Mouse (Mus musculus) gastrocnemius, adult 8-10 months (tissue): ENCODE data around the gene Rnf150. TPM values are rescaled to one million over a fixed set of nuclear protein-coding genes. Genes with fewer than 3 reads are reported as not detected.

Experiments used
- DNase-seq, 2 experiments: peaks; one replicate each; pipeline ENCODE4 v3.0.0; 2022; ENCODE audit warnings: low spot score in 2 of 2
- total RNA-seq, 4 experiments: library from RNA; stranded (reverse); gene quantifications; 2 replicates each; pipeline ENCODE4 v1.2.4; 2022

Rnf150 gene
- total RNA-seq, result 10 to 100 TPM; 35.8 to 50.2 (median 41.7) TPM

DNA sequence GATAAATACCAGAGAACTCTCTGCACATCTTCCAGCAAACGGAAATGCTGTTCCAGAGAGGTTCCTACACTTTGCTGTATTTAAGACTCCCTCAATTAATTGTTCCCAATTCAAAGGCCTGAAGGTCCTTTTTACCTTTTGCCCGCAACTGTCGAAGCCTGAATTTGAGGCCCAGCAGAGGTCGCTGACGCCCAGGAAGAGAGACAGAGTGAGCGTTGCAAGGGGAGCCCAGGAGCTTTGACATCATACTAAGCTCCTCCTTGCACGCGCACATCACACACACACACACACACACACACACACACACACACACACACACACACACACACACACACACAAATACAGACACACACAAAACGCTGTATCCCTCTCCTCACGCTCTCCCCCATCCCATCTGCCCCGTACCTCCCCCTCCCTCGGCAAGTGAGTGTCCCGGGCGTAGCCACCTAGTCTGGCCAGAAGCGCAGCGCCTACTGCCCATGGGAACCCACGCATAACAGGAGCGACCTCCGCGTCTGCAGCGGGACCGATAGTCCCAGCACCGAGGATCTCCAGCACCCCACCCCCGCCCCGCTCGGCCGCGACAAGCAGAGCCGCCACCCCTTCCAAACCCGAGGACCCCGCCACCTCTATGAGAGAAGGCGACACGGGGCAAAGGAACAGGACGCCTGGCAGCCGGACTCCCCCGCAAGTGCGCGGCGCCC, at the start of gene Rnf150:
Rnf150 (plus strand) TSS at position 316 of the 704 bp plus-strand sequence.
- peak; percentile 68 to 76 for DNase-seq

DNA sequence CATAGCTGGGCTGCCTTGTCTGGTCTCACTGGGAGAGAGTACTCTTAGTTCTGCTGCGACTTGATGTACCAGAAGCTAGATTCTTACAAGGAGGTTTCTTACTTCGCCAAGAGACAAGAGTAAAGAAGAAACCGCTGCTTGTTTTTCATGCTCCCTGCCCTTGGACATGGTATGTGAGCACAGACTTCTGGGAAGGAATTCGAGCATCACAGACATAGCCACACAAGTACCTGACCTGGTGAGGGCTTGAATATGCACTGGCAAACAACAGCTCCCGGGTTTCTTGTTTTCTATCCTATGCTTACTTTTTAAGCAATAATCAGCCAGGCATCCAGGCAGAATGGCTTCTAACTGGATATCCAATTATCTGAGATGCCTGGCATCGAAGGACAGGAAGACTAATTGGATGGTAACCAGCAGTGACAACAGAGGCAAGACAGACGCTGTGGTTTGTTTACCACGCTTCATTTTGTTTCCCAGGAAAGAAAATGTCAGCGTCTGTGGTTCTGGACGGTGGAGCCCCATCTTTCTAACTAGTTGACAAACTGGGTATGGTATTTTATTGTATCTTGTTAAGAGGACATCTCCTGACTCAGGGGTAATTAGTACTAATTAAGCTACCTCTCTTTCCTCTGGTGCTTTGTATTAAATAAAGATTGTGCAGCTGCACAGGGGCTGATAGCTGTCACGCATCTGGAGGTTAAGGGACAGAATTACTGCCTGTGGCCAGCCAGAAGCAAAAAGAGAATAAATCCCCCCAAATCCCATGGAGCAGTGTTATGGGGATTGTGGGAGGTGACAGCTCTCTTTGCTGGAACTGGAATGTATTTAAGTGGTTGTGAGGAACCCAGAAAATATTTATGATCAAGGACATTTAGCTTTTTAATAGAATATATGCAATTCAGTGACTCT, 36.8 kb upstream of the Rnf150 start:
- no peak for DNase-seq

DNA sequence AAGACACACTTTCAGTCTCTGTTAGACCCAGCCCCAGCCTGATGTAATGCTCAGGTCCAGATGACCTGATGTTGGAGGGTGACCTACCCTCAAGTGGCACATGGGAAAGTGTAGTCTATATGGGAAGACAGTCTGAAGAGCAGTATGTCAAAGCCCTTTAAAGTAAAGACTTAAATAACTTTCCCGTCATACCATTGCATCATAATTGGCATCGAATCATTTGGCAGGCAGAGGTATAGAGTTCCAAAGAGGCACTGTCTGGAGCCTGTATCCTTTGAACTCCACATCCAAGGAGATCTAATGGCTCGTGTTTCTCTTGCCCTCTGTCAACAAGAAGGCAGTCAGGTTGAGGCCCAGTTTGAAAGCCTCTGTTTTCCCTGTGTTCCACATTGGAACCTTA, 22.7 kb upstream of the Rnf150 start:
- no peak for DNase-seq

DNA sequence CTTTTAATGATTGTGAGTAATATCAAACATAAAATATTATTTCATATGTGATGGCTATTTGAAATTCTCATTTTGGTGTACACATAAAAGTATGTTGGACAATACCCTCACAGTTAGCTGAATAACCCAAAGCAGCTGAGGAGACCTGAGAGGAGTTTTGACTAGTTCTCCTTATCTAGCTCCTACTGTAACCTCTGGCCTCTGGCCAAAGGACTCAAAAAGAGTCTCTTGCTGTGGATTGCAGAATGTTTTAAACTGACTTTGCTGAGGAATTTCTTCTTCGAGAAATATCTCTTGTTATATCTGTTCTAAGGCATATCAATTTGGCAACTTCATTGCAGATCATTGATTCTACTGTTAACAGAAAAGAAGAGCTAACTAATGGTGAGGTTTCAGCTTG, 22.2 kb upstream of the Rnf150 start:
- DNase-seq, result no peak

DNA sequence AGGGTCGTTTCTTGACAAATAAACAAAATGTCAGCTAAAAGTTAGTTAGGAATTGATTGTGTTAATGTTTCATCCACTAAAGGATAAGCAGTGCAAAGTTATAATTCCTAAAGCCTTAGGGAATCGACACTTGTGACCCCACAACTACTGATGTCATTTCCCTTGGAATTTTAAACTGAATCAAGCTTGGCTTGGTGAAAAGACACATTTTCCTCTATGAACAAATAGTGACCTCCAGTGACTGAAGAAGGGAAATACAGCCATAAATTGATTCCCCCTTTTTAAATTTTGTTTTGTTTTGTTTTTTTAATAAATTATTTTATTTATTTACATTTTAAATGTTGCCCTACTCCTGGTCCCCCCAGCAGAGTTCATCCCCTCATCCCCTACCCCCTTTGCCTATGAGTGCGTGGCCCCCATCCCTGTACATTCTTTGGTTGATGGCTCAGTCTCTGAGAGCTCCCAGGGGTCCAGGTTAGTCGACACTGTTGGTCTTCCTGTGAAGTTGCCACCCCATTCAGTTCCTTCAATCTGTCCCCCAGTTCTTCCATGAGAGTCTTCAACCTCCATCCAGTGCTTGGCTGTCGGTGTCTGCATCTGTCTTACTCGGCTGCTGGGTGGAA, 21.5 kb upstream of the Rnf150 start:
- no peak for DNase-seq

DNA sequence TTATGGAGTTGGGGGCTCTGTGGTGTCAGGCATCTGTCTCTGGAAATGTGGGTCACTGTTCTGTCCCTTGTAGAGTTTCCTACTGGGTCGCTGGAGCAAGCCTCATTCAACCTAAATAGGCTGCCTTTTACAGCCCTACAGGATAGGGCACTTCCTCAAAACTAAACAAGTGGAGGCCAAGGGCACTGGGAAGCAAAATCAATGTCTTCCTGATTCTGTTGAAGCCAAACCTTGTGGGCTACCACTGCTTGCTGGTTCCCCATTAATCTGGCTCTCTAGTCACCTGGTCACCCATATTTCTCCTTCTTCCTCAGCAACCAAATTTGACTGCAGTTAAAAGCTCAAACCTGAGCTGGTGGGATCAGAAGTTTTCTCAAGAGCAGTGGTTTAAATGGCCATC, 19.5 kb upstream of the Rnf150 start:
- DNase-seq, result no peak

DNA sequence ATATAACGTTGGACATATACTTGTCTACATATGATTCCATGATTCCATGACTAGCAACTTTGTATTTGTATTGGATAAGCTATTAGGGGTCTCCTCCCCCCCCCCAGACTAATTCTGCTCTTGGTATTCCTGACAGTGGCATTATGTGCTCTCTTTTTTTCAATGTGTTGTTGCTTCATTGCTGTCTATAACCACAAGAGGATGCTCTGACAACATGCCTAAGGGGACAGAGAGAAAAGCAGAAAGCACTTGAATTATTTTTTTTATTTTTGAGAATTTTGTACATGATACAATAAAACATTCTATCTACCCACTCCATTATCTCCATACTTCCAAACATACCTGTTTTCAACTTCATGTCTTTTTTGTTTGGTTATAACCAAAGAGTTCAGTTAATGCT, 18.7 kb upstream of the Rnf150 start:
- DNase-seq, result no peak

DNA sequence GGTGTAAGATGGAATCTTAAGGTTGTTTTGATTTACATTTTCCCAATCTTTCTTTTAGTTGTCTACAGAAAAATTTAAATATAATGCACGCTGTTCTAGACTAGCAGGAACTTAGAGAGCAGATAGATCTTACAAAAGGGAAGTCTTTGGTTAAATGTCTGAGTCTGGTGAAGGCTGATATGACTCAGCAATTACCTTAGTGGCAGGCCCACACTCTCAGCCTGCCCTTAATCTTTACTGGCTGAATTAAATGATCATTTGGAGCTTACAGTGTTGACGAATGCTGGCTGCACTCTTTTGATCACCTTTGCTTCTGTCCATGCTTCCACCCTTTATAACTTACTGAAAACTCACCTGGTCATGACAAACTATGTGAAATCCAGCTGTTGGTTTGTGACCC, 17.1 kb upstream of the Rnf150 start:
- DNase-seq, result no peak

DNA sequence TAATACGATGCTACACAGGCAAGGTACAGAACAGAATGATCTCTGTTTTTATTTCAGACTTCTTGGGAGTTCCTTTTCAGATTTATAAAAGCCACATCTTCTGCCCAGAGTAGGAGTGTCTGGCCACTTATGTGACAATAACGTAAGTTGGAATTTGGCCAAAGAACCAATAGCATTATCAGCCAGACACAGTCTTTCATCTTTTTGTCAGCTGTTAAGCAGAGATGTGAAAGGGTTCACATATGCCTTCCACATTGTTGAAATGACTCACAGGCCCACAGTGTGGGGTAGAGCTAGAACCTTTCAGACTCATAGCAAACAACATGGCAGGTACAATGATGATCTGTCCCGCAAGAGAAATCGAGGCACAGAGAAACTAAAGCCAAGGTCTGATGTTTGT, 16.4 kb upstream of the Rnf150 start:
- DNase-seq, result no peak

DNA sequence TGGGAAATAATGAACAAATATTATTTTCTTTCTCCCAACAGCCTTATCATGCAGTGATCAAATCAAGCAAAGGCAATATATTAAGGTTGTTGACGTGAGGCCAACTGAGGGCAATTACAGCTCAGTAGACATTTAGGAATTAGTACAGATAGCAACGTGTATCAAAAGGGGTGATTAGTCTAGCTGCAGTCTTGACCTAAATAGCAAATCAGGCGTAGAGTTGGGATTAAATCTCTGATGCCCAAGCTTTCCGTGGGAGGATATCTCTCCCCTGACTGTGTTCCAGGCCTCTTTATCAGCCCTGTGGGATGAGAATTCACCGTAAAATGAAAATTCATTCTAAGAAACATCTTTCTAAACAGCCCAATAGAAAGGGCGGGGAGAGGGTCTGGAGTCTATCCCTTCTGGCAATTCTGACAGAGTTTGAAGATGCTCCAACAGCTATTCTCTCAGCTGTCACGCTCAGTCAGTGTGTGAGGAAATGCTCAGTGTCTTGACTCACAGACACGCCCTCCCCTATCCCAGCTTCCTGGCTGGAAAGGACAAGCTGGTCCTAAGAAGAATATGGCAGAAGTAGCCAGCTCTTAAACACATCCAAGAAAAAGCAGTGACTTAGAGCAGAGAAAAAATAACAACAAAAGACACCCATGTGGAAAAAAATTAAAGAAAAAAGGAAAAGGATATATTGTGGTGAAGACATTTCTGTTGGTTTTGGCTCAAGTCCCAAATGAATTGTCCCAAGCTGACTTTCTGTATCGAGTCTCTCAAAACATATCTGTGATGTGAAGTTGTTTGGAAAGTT, 4.4 kb upstream of the Rnf150 start:
- no peak for DNase-seq

DNA sequence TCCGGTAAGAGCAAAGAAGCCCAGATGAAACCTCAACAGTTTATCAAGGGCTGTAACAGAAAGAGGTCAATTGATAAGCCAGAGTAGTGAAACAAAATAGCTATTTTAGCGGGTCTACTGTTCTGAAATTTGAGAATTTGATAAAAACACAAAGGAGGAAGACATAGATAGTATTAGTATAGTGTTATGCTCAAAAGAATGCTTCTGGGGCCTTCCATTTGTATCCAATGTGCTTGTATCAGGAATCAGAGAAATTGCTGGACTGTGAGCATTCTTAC, 3.9 kb upstream of the Rnf150 start:
- no peak for DNase-seq

DNA sequence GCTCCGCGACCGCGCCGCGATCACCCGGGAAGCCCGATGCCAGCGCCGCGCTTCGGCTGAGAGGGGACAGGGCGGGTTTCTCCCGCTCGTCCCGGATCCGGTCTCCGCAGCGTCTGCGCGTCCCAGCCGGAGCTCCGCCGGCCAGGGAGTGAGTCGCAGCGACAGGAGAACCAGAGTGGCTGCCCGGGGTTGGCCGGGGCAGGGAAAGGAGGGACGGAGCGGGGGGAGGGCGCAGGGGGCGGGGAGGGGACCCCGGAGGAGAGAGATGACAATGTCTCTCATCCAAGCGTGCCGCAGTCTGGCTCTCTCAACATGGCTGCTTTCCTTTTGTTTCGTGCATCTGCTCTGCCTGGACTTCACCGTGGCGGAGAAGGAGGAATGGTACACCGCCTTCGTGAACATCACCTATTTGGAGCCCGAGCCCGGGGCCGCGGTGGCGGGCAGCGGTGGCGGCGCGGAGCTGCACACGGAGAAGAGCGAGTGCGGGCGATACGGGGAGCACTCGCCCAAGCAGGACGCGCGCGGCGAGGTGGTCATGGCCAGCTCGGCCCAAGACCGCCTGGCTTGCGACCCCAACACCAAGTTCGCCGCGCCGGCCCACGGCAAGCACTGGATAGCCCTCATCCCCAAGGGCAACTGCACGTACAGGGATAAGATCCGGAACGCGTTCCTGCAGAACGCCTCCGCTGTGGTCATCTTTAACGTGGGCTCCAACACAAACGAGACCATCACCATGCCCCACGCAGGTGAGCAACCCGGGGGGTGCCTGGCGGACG, 777 bp downstream of the Rnf150 start:
- peak; percentile 25 to 53 for DNase-seq

DNA sequence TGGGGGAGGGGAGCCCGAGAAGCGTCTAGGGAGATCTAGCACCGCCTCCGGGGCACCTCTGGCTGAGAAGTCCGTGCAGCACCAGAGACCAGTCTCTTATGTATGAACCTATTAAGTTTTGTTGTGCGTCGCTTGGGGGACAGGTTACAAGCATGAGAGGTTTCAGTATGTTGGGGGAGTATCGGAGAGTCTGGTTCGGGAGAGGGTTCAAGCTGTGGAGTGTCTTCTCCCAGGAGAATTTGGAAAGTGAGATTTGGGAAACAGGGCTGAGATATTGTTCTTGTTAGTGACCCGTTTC, 1.3 kb downstream of the Rnf150 start:
- peak in 1 of 2 experiments; percentile 36 for DNase-seq

DNA sequence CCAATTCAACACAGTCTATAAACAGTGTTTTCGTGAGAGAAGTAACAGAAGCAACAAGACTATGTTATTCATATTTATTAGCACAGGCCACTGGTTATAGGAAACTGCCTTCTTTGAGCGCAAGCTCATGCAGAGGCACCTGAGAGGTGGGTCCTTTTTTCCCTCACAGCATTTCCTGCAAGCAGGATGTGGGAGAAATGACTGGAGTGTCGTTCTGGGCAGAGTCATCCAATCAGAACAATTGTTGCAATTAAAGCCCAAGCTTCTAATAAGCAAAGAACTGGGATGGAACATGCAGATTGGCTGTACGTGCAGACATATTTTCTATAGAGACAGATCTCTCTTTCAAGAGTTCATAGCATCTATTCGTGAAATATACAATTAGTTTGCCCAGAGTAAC, 2.1 kb downstream of the Rnf150 start:
- DNase-seq, result no peak

DNA sequence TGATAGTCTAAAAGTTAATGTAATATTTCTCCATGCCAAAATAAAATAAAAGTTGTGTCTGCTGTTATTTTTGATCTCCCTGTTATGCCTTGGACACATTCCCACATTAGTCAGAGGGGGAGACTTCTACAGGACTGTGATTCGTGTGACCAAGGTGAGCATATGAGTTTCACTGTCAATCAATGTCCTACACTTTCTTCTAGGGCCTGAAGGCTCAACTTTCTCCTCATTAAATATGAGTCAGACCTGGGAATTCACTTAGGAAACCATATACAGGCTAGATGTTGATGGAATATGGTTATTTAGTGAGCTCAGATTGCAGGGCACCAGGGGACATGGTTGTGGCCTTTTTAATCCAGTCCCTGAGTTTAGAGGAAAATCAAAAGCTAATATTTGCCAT, 3.1 kb downstream of the Rnf150 start:
- no peak for DNase-seq

DNA sequence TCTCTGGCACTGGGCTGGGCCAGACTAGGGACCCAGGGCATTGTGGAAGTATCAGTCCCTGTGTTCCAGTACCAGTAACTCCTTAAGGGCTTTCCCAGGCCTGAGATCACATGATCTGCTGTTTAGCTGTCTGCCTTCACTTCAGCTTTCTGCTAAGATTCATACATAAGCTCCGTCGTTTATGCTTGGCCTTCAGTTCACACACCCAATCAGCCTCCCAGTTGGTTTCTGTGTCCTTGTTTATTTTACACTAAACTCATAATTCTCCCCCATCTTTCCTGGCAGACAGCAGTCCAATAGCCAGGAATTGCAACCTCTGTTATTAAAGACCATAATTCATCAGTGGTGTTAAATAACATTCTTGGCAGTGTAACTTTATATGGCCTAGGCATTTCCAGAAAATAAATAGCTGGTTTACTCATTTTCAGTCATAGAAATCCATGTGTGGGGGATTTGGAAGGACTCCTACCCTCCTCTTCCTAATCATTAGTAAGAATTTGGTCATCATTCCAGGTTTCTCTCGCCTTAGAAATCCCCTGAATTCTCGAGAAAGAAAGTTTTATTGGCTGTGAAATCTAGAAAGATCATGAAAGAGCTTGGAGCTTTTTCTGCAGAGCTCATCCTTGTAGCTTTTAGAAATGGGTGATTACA, 7.8 kb downstream of the Rnf150 start:
- DNase-seq, result no peak

DNA sequence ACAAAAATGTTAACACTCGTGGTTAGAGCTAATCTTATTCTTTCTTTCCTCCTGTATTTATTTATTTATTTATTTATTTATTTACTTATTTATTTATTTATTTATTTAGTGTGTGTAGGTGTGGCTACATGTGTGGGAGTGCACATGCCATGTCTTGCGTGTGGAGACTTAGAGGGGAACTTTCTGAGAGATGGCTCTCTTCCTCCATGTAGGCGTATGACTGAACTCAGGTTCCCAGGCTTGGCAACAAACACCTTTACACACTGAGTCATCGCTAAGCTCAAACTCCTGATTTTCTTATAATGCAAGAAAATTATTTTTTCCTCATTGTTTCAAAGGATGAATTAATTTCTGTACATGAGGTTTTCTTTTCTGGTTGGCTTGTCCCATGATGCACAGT, 8.8 kb downstream of the Rnf150 start:
- DNase-seq, result no peak

DNA sequence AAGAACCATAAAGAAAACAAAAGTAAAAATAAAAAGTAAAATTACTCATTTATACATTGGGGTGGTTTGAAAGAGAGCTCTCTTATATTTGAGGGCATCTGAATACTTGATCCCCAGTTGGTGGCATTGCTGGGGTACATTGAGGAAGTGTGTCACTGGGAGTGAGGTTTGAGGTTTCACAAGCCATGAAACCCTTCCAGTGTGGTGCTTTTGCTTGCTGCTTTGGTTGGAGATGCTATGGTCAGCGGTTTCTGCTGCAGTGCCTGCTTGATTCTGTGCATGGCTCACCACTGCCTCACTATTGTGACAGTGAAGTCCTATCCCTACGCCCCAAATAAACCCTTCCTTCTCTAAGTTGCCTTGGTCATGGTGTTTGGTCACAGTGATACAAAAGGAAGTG, 10.9 kb downstream of the Rnf150 start:
- DNase-seq, result no peak

DNA sequence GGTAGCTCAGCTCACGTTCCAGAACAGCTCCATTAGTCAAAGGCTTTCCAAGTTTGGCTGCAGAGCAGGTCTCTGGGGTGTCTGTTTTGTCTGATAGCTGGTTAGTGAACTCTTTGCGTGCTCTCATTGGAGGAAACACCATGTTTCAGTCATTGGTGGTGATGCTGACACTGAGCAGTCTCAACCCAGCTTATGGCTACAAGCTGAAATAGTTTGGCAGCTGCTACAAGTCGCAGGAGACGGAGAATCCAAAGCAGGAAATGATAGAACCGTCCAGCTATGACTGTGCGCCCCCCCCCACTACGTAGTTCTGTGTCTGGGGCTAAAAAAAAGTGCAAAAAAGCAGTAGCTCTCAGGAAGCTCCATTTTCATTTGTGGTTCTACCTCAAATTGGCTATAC, 12.0 kb downstream of the Rnf150 start:
- no peak for DNase-seq

DNA sequence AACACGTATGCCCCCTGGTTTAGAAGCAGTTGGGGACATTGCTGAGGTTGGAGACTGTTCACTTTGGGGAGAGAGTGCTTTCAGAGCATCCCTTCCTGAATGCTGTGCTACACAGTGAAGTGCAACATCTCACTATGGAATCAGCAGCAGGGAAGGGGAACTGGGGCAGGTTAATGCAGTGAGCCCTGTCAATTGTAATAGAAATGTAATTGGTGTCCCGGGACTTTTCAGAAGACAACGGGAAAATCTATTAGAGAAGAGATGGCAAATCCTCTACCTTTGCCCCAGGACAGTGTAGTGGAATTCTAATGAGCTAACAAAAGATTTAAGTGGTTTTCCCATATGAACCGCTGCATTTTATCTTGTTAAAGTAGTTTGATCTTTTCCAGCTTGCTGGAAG, 21.3 kb downstream of the Rnf150 start:
- no peak for DNase-seq

DNA sequence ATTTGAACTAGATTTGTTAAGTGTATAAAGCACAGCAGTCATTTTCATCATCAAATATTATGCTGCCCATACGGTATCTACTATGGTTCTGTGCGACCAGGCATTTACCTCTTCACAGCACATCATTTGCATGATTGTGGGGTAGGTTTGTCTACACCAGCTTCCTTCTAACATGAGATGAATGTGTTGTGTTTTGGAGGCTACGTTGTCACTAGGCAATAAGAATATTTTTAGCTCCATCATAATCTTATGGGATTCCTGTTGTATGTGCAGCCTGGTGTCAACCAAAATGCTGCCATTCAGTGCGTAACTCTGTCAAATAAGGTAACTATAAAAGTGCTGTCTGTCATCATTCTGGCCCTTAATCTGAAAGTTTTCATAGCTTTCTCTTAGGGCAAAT, 24.1 kb downstream of the Rnf150 start:
- no peak for DNase-seq
